Mouse (Mus musculus) E14TG2a.4 (cell line): ENCODE measurements around the gene Pxdc1.

Experiments
- CTCF ChIP-seq: conservative IDR thresholded peaks from 2 replicates; pipeline ENCODE4 v1.5.1; 2014; ENCODE audit warnings: low read length
- NANOG ChIP-seq: IDR thresholded peaks from 2 replicates; pipeline ENCODE4 v1.6.1; 2014; ENCODE audit warnings: borderline replicate concordance, low read length, mixed read lengths
- POU5F1 ChIP-seq: IDR thresholded peaks from 2 replicates; pipeline ENCODE4 v1.6.1; 2014; ENCODE audit warnings: low read length, borderline replicate concordance

GRCm38 (mm10) chr13:34667197-34667596 is 13.9 kb upstream of the Pxdc1 start:
- TF ChIP-seq CTCF (no peak), POU5F1 (no peak), NANOG (no peak)
